Mouse (Mus musculus) cerebellum, postnatal 25 days (tissue): ENCODE measurements around the gene Nagpa.
"Not testable (repeated sequence)": the region's sequence is repeated elsewhere in the genome, so short reads cannot be mapped to it uniquely, and the experiment has no call there.

Experiments
- DNase-seq, 2 experiments: peaks; one replicate each; pipeline ENCODE4 v3.0.0; 2021; ENCODE audit warnings: mixed read lengths in 2 of 2

Nagpa gene

DNA sequence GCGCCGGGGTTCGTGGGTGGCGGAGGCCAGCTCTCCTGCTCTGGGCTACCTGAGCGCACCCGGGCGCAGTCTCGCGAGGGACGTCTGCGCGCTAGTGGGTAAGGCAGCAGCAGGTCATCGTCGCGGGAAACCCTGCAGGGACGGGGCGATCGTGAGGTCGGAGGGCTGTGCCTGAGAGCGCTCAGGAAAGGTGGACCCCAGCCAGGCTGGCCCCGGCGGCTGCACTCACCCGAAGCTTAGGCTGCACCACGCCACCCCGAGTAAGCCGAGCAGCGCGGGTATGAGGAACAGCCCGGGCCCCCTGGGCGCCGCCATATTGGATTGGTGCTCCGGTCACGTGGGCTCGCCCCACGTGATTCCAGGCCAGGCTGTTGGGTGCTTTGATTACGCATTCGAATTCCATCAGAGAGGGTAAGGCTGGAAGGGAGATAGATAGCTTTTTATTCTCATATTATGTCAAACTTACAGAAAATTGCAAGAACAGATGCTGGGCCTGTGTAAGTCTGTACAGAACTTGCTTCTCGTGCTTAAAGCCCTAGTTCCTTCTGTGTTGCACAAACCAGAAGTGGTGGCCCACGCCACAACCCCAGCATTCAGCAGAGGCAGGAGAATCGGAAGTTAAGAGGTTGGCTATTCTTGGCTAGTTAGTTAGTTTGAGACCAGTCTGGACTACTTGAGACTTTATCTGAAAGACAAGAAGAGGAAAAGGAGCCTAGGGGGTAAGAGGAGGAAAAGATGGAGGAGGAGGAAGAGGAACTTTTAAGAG is at the start of gene Nagpa:
TSS of gene Nagpa (minus strand) at position 345 of the 766 bp plus-strand sequence.
- peak; percentile 85 to 90 for DNase-seq

DNA sequence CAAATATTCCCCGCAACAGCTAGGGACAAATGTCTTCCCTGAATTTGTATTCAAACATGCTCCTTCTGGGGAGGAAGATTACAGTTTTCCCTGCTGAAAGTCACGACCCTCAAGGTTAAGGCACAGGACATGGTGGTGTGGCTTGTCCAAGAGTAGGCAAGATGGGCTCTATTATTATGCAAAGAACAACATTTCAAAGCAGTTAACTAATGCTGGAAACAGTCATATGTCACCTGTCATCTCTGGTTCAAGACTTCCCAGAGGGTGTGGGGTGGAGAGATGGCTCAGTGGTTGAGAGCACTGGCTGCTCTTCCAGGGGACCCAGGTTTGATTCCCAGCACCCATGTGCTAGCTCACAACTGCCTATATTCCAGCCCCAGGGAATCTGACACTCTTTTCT is 48.4 kb upstream of the Nagpa start:
- DNase-seq, result no peak

DNA sequence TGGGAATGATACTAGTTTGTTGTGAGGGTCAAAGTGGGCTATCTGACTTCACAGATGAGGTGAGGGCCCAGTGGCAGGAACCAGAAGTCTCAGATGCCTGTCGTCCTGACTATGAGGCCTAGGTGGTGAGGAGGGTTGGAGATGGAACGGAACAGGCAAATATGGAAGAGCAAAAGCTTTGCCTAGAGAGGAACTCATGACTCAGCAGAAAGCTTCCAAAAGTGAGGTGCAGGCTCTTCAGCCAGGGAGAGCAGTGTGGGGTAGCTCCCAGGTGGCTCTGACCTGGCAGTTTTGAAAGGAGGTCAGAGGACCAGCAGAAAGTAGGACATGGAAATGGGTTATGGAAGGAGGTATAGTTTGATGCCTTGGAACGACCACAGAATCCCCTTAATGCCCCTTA is 47.1 kb upstream of the Nagpa start:
- DNase-seq, result no peak

- DNase-seq, result peak; percentile 50 to 70
Observed at GRCm38 (mm10) chr16:5244411-5244810, 40.6 kb upstream of the Nagpa start.

DNA sequence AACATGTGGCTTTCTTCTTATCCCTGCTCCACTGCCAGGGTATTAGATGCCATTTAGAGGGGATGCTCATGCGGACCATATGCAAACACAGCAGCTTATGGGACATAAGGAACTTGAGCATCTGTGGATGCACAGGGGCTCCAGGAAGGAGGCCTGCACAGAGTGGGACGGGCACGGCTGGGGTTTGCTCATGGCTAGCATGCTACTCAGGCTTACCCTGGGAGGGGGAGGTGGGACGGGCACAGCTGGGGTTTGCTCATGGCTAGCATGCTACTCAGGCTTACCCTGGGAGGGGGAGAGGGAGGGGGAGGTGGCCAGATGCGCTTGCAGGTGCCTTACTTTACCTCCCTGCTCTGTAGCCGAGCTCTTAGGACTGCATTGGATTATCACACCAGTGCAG is 39.1 kb upstream of the Nagpa start:
- no peak for DNase-seq

DNA sequence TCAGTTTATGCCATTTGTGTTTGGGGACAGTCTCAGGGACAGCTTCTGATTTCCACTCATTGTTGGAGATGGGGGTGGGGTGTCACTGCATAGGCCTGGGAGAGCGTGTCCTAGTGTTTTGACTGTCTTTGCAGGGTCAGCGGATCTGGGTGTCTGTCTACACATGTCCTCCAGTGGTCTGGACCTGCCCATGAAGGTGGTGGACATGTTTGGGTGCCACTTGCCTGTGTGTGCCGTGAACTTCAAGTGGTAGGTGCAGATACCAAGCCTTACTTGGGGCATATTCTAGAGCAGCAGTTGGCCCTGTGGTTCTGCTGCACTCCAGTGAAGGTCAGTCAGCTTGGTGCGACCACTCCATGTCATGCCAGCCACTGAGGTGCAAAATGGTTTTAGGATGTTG is 38.5 kb upstream of the Nagpa start:
- no peak for DNase-seq

- peak; percentile 94 to 97 for DNase-seq
Observed at GRCm38 (mm10) chr16:5233418-5234313, 29.9 kb upstream of the Nagpa start, which contains the start of gene Alg1. Gene Alg1, plus strand, starts transcription at chr16:5233621.

DNA sequence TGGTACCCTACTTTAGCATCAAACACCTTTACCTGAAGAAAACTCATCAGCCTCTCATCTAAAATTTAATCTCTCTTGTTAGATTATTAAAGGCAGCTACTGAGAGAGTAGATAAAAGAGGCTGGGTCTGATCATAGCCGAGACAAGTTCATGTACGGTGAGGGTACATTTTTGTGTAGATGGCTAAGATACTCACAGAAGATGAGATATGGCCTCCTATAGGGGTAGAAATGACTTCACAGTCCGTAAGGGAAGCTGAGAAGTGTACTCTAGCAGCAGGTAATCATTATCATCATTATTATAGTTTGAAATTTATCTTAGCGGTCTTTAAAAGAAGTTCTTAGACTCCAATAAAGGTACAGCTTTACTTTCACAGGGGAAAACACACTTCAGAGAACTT is 29.2 kb upstream of the Nagpa start:
- no peak for DNase-seq

DNA sequence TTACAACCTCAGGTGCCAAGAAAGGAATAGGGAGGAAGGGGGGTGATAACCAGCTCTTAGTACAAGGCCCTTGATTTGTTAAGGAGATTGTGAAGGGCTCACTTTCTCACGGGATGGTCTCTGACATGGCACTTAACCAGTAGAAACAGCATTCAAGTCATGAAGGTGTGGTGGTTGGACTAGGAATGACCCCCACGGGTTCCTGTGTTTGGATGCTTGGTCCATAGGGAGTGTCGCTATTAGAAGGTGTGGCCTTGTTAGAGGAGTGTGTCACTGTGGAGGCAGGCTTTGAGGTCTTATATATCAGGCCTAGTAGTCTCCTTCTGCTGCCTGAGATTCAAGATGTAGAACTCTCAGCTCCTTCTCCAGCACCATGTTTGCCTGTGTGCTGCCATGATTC is 24.3 kb upstream of the Nagpa start:
- not testable (repeated sequence) for DNase-seq

- DNase-seq, result not testable (repeated sequence)
Observed at GRCm38 (mm10) chr16:5227501-5227900, 23.7 kb upstream of the Nagpa start.

- not testable (repeated sequence) for DNase-seq
Observed at GRCm38 (mm10) chr16:5226534-5226933, 22.7 kb upstream of the Nagpa start.

DNA sequence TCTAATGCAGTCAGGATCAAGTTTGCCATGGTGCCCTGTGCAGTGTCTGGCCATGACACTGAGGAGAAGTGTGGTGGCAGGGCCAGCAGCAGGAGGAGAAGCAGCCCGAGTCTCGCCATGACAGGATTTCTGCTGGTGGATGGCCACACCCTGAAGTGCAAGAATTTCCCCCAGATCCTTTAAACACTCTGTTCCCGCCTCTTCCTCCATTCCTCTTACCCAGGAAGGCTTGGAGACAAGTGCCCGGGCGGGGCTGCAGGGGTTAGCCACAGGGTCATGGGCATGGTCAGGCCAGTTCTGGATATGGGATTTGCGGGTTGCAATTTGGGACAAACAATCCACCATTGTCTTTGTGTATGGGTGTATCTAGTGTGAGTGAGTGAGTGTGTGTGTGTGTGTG is 18.3 kb upstream of the Nagpa start, which contains the start of gene AU021092:
TSS of gene AU021092 (minus strand) at position 160 of the 400 bp plus-strand sequence.
- DNase-seq, result no peak

DNA sequence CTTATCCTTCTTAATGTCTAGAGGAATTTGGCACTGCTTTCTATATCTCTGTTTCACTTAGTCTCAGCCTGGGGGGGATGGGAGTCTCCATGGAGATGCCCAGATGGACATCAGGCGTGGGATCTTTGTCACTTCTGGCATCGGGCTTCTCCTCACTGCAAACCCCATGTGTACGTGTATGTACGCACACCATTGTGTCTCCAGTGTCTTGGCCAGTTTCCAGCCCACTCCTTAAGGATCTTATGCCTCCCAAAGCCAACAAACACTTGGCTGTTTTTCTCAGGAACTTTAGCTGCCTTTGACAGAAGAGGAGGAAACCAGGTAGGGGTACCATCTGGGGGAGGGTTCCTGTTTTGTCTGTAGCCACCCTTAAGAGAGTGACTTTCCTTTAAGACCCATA is 17.6 kb upstream of the Nagpa start:
- no peak for DNase-seq

- no peak for DNase-seq
Observed at GRCm38 (mm10) chr16:5217341-5218133, 13.7 kb upstream of the Nagpa start.

GRCm38 (mm10) chr16:5216686-5217085 is 12.9 kb upstream of the Nagpa start:
- DNase-seq, result no peak

DNA sequence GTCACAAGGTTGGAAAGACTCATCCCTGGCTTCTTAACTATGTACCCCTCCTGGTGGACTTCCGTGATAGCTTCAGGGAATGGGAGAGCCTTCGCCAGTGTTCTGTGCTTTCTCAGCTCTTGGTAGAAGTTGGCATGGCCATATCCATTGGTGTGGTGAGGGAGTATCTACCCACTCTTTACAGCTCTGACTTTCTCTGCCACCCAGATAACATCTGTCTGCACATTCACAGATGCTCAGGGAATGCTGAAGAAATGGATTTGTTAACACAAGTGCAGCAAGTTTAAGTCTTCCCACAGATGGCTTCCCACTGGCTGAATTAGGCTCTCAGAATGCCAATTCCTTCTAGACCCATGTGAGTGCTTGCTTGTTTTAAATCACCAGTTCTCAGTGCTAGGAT is 10.3 kb upstream of the Nagpa start:
- DNase-seq, result no peak

GRCm38 (mm10) chr16:5212150-5212549 is 8.3 kb upstream of the Nagpa start:
- DNase-seq, result no peak

DNA sequence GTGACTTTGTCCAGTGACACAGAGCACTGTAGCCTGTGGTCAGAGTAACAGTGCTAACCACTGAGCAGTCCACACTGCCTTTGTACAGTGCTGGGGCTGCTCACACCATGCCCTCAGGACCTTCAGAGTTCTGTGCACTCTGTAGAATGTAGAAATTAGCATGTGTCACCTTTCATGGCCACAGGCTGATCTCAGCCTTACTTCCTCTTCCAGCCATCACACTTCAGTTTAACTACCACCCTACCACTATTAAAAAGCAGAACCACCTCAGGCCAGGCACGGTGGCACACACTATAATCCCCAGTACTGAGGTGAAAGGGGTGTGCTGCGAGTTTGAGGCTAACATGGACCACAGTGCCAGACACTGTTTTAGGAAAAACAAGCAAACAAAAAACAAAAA is 6.6 kb upstream of the Nagpa start:
- DNase-seq, result no peak

- DNase-seq, result no peak
Observed at GRCm38 (mm10) chr16:5206051-5206450, 2.2 kb upstream of the Nagpa start.

DNA sequence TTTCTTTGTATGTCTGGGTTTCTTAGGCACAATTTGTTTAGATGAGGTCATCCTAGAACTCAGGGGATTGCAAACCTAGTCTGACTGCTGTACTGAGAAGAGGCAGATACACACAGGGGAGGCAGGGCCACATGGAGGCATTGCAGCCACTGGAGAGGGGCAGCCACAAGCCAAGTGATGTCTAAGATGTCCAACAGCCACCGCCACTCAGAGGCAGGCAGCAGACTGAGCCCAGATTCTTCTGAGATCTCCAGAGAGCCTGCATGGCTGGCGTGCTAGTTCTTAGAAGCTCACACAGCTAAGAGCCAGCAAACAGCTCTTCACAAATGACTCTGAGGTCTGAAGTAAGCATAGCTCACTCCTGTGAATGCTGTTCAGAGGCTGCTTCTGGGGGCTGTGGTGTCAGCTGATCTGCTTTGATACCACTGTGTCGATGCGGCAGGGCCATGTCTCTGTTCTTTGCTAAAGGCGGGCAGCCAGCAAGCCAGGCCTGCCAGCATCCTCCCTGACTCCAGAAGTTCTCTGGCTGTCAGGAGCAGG is 1.7 kb upstream of the Nagpa start:
- no peak for DNase-seq

DNA sequence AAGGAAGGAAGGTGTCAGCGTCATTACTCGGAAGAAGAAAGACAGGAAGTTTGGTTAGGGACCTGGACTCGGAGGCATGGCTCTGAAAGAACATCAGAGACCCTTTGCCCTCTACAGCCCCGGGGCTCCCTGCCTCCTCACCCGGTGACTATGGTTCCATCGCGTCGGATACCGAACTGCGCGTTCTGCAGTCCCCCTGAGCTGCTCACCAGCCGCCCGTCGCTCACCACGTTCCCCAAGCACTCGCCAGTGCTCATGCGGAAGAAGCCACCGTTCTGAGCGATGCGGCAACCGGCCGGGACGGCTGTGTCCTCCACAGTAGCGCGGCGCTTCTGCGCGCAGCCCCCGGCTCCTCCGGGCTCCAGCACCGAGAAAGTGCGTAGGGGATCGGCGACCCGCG is 612 bp downstream of the Nagpa start:
- DNase-seq, result peak in 1 of 2 experiments; percentile 62

DNA sequence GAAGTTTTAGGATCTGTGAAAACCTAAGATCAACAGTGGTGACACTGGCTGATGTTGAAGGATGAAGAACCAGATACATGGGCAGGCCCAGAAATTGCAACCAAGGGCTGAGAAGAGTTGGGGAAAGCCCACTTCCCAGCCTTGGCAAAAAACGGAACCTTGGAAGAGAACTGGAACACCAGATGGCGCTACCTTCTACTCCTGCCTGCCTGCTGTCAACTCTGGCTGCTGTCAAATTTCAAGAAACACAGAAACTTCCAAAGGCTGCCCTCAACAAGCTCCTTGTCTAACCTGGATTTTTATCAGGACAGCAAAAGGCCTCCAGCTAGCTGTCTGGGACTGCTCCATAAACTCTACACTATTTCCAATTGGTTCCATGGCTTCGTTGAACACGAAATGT is 1.1 kb downstream of the Nagpa start:
- peak; percentile 54 to 61 for DNase-seq

DNA sequence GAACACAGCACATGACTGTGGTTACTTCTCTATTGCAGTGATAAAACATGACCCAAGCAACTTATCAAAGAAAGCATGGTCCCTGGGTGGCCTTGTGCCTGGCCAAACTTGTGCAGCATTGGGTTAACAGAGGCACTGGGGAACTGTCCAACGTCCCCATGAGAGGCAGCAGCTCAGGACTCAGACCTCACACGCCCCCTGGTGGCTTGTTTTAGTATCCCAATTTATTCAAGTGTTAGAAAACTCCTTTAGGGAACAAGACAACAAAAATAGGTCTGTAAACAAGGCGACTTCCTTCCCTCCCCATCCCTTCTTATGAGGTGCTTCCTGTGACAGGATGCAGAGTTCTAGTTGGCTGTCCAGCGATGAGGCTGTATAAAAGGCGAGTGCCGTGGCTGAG is 8.7 kb downstream of the Nagpa start:
- peak; percentile 51 to 75 for DNase-seq
